Mouse (Mus musculus): ENCODE data around the gene Plin4. TPM values are rescaled to one million over a fixed set of nuclear protein-coding genes. Genes with fewer than 3 reads are reported as not detected.

The Plin4 gene
- polyA plus RNA-seq, 1 experiment, result 0.14 TPM

DNA sequence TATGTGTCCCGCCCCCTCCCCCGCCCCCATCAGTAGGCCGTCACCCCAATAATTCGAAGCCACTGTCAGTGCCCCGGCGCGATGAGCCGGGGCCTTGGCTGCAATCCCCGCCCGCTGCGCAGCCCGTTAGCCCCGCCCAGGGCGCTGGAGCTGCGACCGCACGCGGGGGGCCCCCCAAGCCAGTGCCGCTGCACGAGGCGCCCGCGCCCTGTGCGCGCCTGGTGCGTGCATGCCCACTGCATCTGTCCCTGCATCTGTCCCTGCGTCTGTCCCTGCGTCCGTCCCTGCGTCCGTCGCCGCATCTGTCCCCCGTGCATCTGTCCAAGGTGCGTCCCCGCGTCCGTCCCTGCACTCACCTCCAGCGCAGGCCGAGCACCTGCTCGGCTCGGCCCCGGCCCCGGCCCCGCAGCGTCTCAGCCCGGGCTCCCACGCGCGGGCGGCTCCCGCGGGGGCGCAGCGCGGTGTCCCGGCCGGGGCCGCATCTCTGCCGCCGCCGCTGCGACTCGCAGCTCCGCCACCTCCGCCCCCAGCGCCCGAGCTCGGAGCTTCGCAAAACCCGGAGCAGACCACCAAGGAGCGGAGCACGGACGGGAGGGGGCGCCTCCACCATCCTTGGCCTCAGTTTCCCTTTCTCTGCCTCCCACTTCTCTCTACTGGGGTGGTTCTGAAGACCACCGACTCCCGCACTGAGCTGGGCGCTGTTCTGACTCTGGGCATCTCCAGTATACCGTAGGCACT is 30.4 kb upstream of the Plin4 start, which contains the start of gene Sema6b:
Gene Sema6b, minus strand, starts transcription at position 486 of the 738 bp plus-strand sequence.
- TF ChIP-seq CTCF (IDR thresholded peaks at IDR 0.05; ENCODE audit: borderline replicate concordance, insufficient read depth, low read length), result no peak; the same call in 1 of the 2 replicates
- no peak for TF ChIP-seq POLR2A (IDR thresholded peaks at IDR 0.05; ENCODE audit: low read depth, low read length)
- H3K27ac ChIP-seq (ENCODE audit: insufficient read depth, low read length), result no peak within 1 kb of the TSS
- H3K4me1 ChIP-seq (ENCODE audit: control insufficient read depth, insufficient read depth, low read length), result no peaks in the 10 kb centered on the region
- H3K4me3 ChIP-seq (ENCODE audit: insufficient read depth, low read length), result peak within 1 kb of the TSS; percentile 53

DNA sequence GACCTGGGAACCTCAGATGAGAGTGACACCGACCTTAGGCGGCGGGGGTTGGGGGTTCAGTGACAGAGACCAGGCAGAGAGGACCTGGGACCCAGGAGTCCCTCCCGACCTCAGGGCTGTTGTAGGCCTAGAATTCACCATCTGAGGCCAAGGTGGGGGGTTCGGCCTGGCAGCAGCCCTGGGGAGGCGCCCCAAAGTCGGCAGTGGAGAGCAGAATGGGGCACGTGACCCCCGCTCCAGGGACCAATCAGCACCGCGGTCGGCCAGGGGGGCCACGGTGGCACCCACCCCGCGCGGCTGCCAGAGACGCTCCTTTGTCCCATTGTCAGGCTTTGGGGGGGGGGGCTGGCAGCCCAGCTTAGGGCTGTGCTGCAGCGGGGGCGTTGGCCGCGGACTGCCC is 29.8 kb upstream of the Plin4 start:
- TF ChIP-seq CTCF (IDR thresholded peaks at IDR 0.05; ENCODE audit: borderline replicate concordance, insufficient read depth, low read length) (no peak), POLR2A (IDR thresholded peaks at IDR 0.05; ENCODE audit: low read depth, low read length) (no peak)
- H3K4me3 ChIP-seq (ENCODE audit: insufficient read depth, low read length), result no peak overlapping the region; the same call in 1 of the 2 replicates
- H3K4me1 ChIP-seq (ENCODE audit: control insufficient read depth, insufficient read depth, low read length), result peaks cover 2% of the 10 kb centered on the region; the same call in 1 of the 2 replicates

DNA sequence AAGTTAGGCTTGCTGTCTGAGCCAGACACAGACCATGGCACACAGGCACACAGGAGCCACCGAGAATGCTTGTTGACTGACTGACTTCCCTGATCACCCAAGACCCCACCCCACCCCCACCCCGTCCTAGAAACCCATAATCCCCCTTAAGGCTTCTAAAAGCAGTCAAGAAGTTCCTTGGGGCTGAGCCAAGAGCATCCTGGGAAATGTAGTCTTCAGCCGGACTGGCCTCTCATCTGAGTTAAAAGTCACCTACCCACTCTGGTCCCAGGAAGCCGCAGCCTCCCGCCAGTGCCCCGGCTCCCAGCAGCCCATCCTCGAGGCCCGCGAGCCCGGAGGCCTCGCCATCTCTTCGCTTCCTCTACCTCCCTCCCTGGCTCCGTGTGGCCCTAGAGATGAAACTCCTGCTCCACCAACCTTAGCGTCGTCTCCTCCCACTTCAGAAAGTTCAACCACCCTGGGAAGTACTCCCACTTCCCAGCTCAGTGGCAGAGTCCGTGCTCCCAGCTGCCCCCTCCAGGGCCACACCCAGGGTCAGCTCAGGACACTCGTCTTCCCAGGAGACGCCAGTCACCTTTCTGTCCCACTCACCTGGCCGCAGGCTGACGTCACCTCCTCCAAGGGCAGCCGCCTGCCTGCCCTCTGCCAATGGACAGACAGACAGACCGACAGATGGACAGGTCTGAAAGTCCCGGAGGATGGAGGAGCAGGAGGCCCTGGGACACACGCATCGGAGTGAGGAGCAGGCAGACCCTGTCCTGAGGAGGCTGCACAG is 28.4 kb upstream of the Plin4 start:
- TF ChIP-seq POLR2A (IDR thresholded peaks at IDR 0.05; ENCODE audit: low read depth, low read length) (no peak), CTCF (IDR thresholded peaks at IDR 0.05; ENCODE audit: borderline replicate concordance, insufficient read depth, low read length) (no peak)

More for the DNA sequence above, 29.8 kb upstream of the Plin4 start:
- no peak overlapping the region for H3K27ac ChIP-seq (ENCODE audit: insufficient read depth, low read length)

DNA sequence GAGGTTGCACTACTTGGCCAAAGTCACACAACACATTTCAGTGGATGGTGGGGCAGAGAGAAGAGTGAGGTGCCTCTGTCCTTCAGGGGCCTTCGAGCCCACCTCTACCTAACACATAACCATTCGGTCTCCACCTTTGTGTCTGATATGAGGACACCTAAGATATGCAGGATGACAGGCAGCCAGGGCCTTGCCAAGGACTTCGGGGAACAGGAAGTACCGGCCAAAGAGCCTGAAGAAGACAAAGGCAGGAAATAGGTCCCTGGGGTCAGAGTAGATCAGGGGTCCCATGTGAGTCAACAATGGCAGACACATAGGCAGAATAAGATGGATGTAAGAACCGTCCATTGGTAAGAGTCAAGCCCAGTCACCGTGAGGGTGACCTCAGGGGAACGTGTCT is 27.0 kb upstream of the Plin4 start:
- no peak for TF ChIP-seq POLR2A (IDR thresholded peaks at IDR 0.05; ENCODE audit: low read depth, low read length)
- no peak for TF ChIP-seq CTCF (IDR thresholded peaks at IDR 0.05; ENCODE audit: borderline replicate concordance, insufficient read depth, low read length)
- Histone ChIP-seq H3K27ac (ENCODE audit: insufficient read depth, low read length) (no peak overlapping the region), H3K4me1 (ENCODE audit: control insufficient read depth, insufficient read depth, low read length) (peaks cover 3% of the 10 kb centered on the region; the same call in 1 of the 2 replicates), H3K4me3 (ENCODE audit: insufficient read depth, low read length) (no peak overlapping the region)

More for the DNA sequence above, 28.4 kb upstream of the Plin4 start:
- Histone ChIP-seq H3K27ac (ENCODE audit: insufficient read depth, low read length) (no peak overlapping the region), H3K4me3 (ENCODE audit: insufficient read depth, low read length) (no peak overlapping the region), H3K4me1 (ENCODE audit: control insufficient read depth, insufficient read depth, low read length) (peaks cover 3% of the 10 kb centered on the region; the same call in 1 of the 2 replicates)

DNA sequence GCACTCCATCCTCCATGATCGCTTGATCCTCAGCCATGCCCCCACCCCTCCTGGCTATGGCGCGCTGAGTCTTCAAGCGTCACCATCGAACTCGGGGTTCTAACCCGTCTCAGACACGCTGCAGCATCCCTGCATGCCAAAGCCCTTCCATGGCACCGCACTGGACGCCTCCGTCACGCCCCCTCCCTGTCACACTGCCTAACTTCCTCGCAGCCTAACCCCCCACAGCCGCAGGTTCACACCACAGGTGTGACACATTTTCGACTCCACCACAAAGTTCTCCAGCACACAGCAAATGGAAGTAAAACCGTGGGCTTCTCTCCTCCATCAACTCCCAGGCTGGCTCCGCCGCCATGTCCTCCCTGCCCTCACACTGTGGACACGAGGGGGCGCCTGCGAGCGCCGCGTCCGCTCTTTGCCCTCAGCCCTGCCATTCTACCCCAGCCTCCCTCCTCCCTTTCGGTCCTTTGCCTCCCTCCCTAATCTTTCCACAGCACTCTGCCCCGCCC is 24.9 kb upstream of the Plin4 start:
- Histone ChIP-seq H3K4me1 (ENCODE audit: control insufficient read depth, insufficient read depth, low read length) (peaks cover 3% of the 10 kb centered on the region; the same call in 1 of the 2 replicates), H3K4me3 (ENCODE audit: insufficient read depth, low read length) (0 out of 2 replicates have a peak overlapping the region, but pooled peaks have one; percentile 17), H3K27ac (ENCODE audit: insufficient read depth, low read length) (no peak overlapping the region)
- TF ChIP-seq POLR2A (IDR thresholded peaks at IDR 0.05; ENCODE audit: low read depth, low read length) (no peak), CTCF (IDR thresholded peaks at IDR 0.05; ENCODE audit: borderline replicate concordance, insufficient read depth, low read length) (peak; percentile 81)

DNA sequence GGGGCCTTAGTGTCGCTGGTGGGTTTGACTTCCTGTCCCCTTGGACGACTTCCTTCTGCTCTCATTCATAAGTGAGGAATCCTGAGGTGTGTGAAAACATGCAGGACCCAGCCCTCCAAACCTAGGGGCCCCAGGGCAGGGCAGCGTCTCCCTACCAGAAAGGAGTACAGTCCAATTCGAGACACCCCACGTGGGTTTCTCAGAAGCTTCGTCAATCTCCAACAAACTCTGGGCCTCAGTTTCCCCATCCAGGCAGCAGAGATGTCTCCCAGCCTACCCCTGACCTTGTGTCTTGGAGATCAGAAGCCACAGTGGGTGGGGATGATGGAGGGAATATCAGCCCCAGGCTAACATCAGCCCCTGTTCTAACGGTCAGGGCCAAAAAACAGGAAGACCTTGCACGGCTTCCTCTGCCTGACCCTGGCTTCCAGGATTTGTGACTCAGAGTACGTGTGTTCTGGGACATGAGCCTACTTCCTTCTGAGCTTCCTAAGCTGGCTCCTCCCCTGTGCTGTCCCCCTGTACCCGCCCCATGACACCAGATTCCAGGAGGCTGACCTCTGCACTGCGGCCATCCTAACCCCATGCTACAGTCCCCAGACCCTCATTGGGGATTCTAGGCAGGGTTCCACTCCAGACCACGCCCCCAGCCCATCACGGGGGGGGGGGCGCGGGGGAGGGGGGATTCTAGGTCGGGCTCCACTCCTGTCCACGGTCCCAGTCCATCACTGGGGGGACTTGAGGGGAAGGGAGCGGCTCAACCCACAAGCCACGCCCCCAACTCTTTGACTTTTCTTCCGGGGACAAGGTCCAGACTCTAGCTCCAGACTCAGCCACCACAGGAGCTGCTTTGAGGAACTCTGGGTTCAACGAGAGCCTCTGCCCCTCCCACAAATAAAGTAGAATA is 24.1 kb upstream of the Plin4 start:
- Histone ChIP-seq H3K4me3 (ENCODE audit: insufficient read depth, low read length) (no peak overlapping the region), H3K4me1 (ENCODE audit: control insufficient read depth, insufficient read depth, low read length) (peaks cover 3% of the 10 kb centered on the region; the same call in 1 of the 2 replicates), H3K27ac (ENCODE audit: insufficient read depth, low read length) (no peak overlapping the region)
- TF ChIP-seq CTCF (IDR thresholded peaks at IDR 0.05; ENCODE audit: borderline replicate concordance, insufficient read depth, low read length) (no peak), POLR2A (IDR thresholded peaks at IDR 0.05; ENCODE audit: low read depth, low read length) (0 out of 2 replicates have a peak, but pooled peaks have one; percentile 14)

DNA sequence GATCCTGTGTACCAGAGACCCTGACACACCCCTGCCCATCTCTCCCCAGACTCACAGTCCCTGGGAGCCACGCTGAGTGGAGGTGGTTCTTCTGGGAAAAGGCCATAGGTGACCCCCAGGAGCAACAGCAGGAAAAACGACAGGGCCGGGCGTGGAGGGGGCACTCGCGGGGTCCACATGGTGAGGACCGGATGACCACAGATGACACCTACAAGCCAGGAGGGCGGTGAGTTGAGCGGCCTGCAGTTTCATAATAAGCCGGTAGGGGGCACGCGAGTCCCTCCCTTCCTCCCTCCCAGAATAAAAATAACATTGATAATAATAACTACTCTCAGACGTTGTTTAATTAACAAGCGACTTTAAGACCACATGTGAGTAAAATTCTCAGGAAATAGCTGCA is 23.1 kb upstream of the Plin4 start:
- Histone ChIP-seq H3K4me1 (ENCODE audit: control insufficient read depth, insufficient read depth, low read length) (peaks cover 3% of the 10 kb centered on the region; the same call in 1 of the 2 replicates), H3K27ac (ENCODE audit: insufficient read depth, low read length) (no peak overlapping the region)
- TF ChIP-seq POLR2A (IDR thresholded peaks at IDR 0.05; ENCODE audit: low read depth, low read length) (no peak), CTCF (IDR thresholded peaks at IDR 0.05; ENCODE audit: borderline replicate concordance, insufficient read depth, low read length) (peak; percentile 74)

DNA sequence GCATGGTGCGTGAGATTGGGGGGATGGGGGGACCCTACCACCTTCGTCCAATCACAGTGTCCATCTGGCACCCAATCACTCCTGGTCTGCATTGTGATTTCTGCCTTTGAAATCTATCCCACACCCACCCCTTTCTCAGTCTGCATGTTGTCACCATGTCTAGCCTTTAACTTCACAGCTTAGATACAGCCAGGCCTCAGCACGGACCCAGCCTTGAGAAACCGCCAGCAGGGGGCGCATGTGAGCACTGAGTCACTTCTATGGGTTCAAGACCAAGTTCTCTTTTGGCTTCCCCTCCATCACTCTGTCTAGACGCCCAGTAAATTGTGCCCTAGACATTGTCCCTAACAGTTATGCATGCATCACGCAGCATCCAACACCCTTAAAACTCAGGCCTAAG is 22.2 kb upstream of the Plin4 start:
- no peak overlapping the region for H3K27ac ChIP-seq (ENCODE audit: insufficient read depth, low read length)
- no peak for TF ChIP-seq POLR2A (IDR thresholded peaks at IDR 0.05; ENCODE audit: low read depth, low read length)
- TF ChIP-seq CTCF (IDR thresholded peaks at IDR 0.05; ENCODE audit: borderline replicate concordance, insufficient read depth, low read length), result peak; percentile 50

More for the DNA sequence above, 23.1 kb upstream of the Plin4 start:
- H3K4me3 ChIP-seq (ENCODE audit: insufficient read depth, low read length), result no peak overlapping the region

More for the DNA sequence above, 22.2 kb upstream of the Plin4 start:
- Histone ChIP-seq H3K4me1 (ENCODE audit: control insufficient read depth, insufficient read depth, low read length) (peaks cover 3% of the 10 kb centered on the region; the same call in 1 of the 2 replicates), H3K4me3 (ENCODE audit: insufficient read depth, low read length) (no peak overlapping the region)

All from embryonic fibroblast, embryonic 13.5 days (primary cell).